Mouse (Mus musculus) MEL (cell line): ENCODE measurements around the gene Lrp6.

Experiments used
- CHD2 ChIP-seq: IDR thresholded peaks from 2 replicates; pipeline ENCODE4 v1.6.1; 2011; ENCODE audit warnings: low read length, improper control_type of control experiment
- CTCF ChIP-seq, 3 experiments: IDR thresholded peaks in 2 of 3; conservative IDR thresholded peaks in 1 of 3; 2 replicates each; pipeline ENCODE4 v1.5.1; 2011 to 2012; ENCODE audit warnings: low read length in 3 of 3, low read depth in 2 of 3, mild to moderate bottlenecking in 2 of 3, improper control_type of control experiment in 1 of 3, inconsistent platforms in 1 of 3, mixed read lengths in 1 of 3, moderate library complexity in 1 of 3; ENCODE audit not compliant: control insufficient read depth in 1 of 3, insufficient read depth in 1 of 3, poor library complexity in 1 of 3, severe bottlenecking in 1 of 3
- GATA1 ChIP-seq: IDR thresholded peaks from 2 replicates; pipeline ENCODE4 v1.6.1; 2011; ENCODE audit warnings: low read depth, low read length, improper control_type of control experiment
- MYC ChIP-seq: IDR thresholded peaks from 2 replicates; pipeline ENCODE4 v1.6.1; 2011; ENCODE audit warnings: low read depth, mild to moderate bottlenecking, low read length, improper control_type of control experiment, moderate library complexity
- POLR2A ChIP-seq, 2 experiments: IDR thresholded peaks; 2 replicates each; pipeline ENCODE4 v1.6.1; 2011 to 2012; ENCODE audit warnings: low read length in 2 of 2, mild to moderate bottlenecking in 2 of 2, control low read depth in 1 of 2, improper control_type of control experiment in 1 of 2, low read depth in 1 of 2, moderate library complexity in 1 of 2; ENCODE audit not compliant: control insufficient read depth in 1 of 2, insufficient read depth in 1 of 2, poor library complexity in 1 of 2
- POLR2AphosphoS2 ChIP-seq: IDR thresholded peaks from 2 replicates; pipeline ENCODE4 v1.6.1; 2011; ENCODE audit warnings: low read length, improper control_type of control experiment
- POLR2AphosphoS5 ChIP-seq: IDR thresholded peaks from 2 replicates; pipeline ENCODE4 v1.6.1; 2012; ENCODE audit warnings: low read depth, borderline replicate concordance, mild to moderate bottlenecking, inconsistent platforms, low read length, moderate library complexity, mixed read lengths
- SIN3A ChIP-seq: IDR thresholded peaks from 2 replicates; pipeline ENCODE4 v1.6.1; 2012; ENCODE audit warnings: low read length, improper control_type of control experiment, inconsistent platforms
- TAL1 ChIP-seq: IDR thresholded peaks from 2 replicates; pipeline ENCODE4 v1.6.1; 2012; ENCODE audit warnings: mild to moderate bottlenecking, inconsistent platforms, low read length, moderate library complexity, mixed read lengths

GRCm38 (mm10) chr6:134512478-134512877 lies 54.3 kb downstream of the Lrp6 start:
- TF ChIP-seq POLR2AphosphoS5 (no peak), MYC (no peak), TAL1 (no peak), SIN3A (no peak), CTCF (IDR thresholded peaks at IDR 0.05 in 2 of 3, conservative IDR thresholded peaks at IDR 0.05 in 1 of 3; ENCODE audit: control insufficient read depth in 1 of 3, insufficient read depth in 1 of 3, low read depth in 2 of 3, low read length in 3 of 3, poor library complexity in 1 of 3, severe bottlenecking in 1 of 3) (no peak), CHD2 (no peak), GATA1 (no peak), POLR2A (IDR thresholded peaks at IDR 0.05; ENCODE audit: control insufficient read depth in 1 of 2, insufficient read depth in 1 of 2, low read depth in 1 of 2, low read length in 2 of 2, poor library complexity in 1 of 2) (no peak), POLR2AphosphoS2 (no peak)
